Mouse (Mus musculus) kidney, adult 11 months (tissue): Measurements from ENCODE around the gene Zbtb3.
A peak's percentile ranks its signal among the peaks of the same experiment; 100 is the strongest.

Experiments
- DNase-seq: peaks from one replicate; pipeline ENCODE4 v3.0.0; 2022

Gene Zbtb3

GRCm38 (mm10) chr19:8802130-8802821 lies at the start of gene Zbtb3:
Gene Zbtb3 (plus strand): TSS chr19:8802555.
- peak; percentile 98 for DNase-seq

- DNase-seq = no peak
These were observed 46.7 kb upstream of the Zbtb3 start for GRCm38 (mm10) chr19:8755652-8756051.

- DNase-seq = peak; percentile 87
These were observed 45.5 kb upstream of the Zbtb3 start, which contains the start of gene Nxf1 for GRCm38 (mm10) chr19:8756635-8757387. Gene Nxf1 (plus strand): TSS chr19:8757073.

- no peak for DNase-seq
These were observed 44.8 kb upstream of the Zbtb3 start for GRCm38 (mm10) chr19:8757471-8757998.

- DNase-seq = no peak
These were observed 43.5 kb upstream of the Zbtb3 start for GRCm38 (mm10) chr19:8758899-8759298.

- DNase-seq = no peak
These were observed 41.6 kb upstream of the Zbtb3 start for GRCm38 (mm10) chr19:8760757-8761156.

- DNase-seq = no peak
These were observed 39.1 kb upstream of the Zbtb3 start for GRCm38 (mm10) chr19:8763276-8763675.

- no peak for DNase-seq
These were observed 36.8 kb upstream of the Zbtb3 start for GRCm38 (mm10) chr19:8765562-8765961.

- DNase-seq = peak; percentile 75
These were observed 31.6 kb upstream of the Zbtb3 start, which contains the start of gene Tmem223 for GRCm38 (mm10) chr19:8770567-8771270. Gene Tmem223 (plus strand): TSS chr19:8770996.

- no peak for DNase-seq
These were observed 29.4 kb upstream of the Zbtb3 start for GRCm38 (mm10) chr19:8772996-8773395.

- DNase-seq = no peak
These were observed 28.9 kb upstream of the Zbtb3 start for GRCm38 (mm10) chr19:8773409-8773808.

GRCm38 (mm10) chr19:8774086-8774835 lies 28.1 kb upstream of the Zbtb3 start, which contains the start of gene Tmem179b:
Gene Tmem179b (minus strand): TSS chr19:8774467.
- peak; percentile 93 for DNase-seq

- DNase-seq = no peak
These were observed 27.4 kb upstream of the Zbtb3 start for GRCm38 (mm10) chr19:8774951-8775421.

- DNase-seq = peak; percentile 99
These were observed 16.2 kb upstream of the Zbtb3 start, which contains the start of gene Taf6l for GRCm38 (mm10) chr19:8786008-8786781. Gene Taf6l (minus strand): TSS chr19:8786417.

GRCm38 (mm10) chr19:8788521-8788920 lies 13.8 kb upstream of the Zbtb3 start:
- DNase-seq = no peak

- DNase-seq = no peak
These were observed 13.2 kb upstream of the Zbtb3 start for GRCm38 (mm10) chr19:8789171-8789570.

GRCm38 (mm10) chr19:8790171-8790570 lies 12.2 kb upstream of the Zbtb3 start:
- DNase-seq = no peak

GRCm38 (mm10) chr19:8798264-8798946 lies 4.0 kb upstream of the Zbtb3 start, which contains the start of gene Polr2g:
Gene Polr2g (minus strand): TSS chr19:8798577.
- DNase-seq = peak; percentile 93

GRCm38 (mm10) chr19:8798947-8799315 lies 3.4 kb upstream of the Zbtb3 start:
- DNase-seq = no peak

- no peak for DNase-seq
These were observed 937 bp downstream of the Zbtb3 start for GRCm38 (mm10) chr19:8803204-8803780.
